Mouse (Mus musculus): ENCODE data around the gene Dohh. TPM values are rescaled to one million over a fixed set of nuclear protein-coding genes. Genes with fewer than 3 reads are reported as not detected.

Gene Dohh
- polyA plus RNA-seq, 1 experiment from 2014 or later: 47.5 TPM

DNA sequence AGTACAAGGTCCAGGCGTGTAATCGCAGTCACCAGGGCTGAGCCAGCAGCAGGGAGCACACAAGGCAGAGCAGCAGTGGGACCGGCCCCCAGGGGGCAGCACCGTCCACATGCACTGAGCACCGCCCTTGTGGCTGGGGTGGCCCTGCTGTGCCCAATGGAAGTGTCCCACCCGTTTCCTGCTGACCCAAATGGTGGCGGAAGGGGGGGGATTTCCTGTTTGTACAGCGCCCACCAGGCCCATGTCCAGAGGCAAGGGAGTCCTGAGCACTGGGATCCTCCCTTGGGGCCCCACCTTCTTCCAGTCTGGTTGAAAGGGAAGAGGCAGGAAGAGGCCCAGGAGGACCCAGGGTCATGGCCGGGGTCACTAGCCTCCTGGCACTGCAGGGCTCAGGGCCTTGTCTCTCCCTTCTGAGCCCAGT is 24.7 kb downstream of the Dohh start:
- H3K27ac ChIP-seq (ENCODE audit: low read depth, low read length): peak overlapping the region; percentile 72
- H3K4me3 ChIP-seq (ENCODE audit: low read depth, low read length): 0 out of 2 replicates have a peak overlapping the region, but pooled peaks have one; percentile 9
- 0 out of 2 replicates have a peak, but pooled peaks have one; percentile 11 for ATAC-seq (replicated peaks; ENCODE audit: insufficient number of reproducible peaks, low FRiP score, low TSS enrichment)
- WGBS (ENCODE audit: insufficient replicate concordance): 12% methylated on average over 9 of the region's 9 CpGs
- no peaks in the 10 kb centered on the region for H3K9me3 ChIP-seq (replicated peaks; ENCODE audit: control insufficient read depth, low read length)
- peaks cover 84% of the 10 kb centered on the region for H3K4me1 ChIP-seq (ENCODE audit: control insufficient read depth, insufficient read depth, low read length)
- peak overlapping the region; percentile 20 for H3K4me2 ChIP-seq
- no peak overlapping the region for H3K9ac ChIP-seq (ENCODE audit: low read depth, low read length)
- peaks cover 5% of the 10 kb centered on the region; the same call in 1 of the 2 replicates for H3K36me3 ChIP-seq (ENCODE audit: control insufficient read depth, insufficient read depth, low read length)
- peaks cover 8% of the 10 kb centered on the region; the same call in 1 of the 2 replicates for H3K27me3 ChIP-seq (ENCODE audit: control insufficient read depth, insufficient read depth, low read length)

DNA sequence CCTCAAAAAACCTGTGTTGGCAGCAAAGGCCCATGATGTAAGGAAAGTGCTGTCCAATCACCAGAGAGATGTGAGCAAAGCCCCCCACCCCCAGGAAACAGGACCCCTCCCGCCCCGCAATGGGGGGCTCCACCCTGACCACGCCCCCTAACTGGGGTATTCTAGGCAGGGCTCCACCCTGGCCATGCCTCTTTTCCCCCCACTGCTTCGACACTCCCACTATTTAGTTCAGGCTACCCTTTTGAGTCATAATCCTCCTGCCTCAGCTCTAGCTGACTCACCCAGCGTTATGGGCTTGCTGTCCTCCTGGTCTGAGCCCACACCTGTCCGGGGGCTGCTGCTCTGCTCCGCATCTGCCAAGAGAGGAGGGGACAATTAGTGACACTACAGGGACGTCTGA is 25.1 kb downstream of the Dohh start:
- Histone ChIP-seq H3K27me3 (ENCODE audit: control insufficient read depth, insufficient read depth, low read length) (peaks cover 5% of the 10 kb centered on the region; the same call in 1 of the 2 replicates), H3K27ac (ENCODE audit: low read depth, low read length) (peak overlapping the region; percentile 72), H3K4me2 (peak overlapping the region; percentile 43), H3K36me3 (ENCODE audit: control insufficient read depth, insufficient read depth, low read length) (peaks cover 5% of the 10 kb centered on the region; the same call in 1 of the 2 replicates), H3K9ac (ENCODE audit: low read depth, low read length) (peak overlapping the region; percentile 2; the same call in 1 of the 2 replicates), H3K4me1 (ENCODE audit: control insufficient read depth, insufficient read depth, low read length) (peaks cover 88% of the 10 kb centered on the region), H3K9me3 (replicated peaks; ENCODE audit: control insufficient read depth, low read length) (no peaks in the 10 kb centered on the region), H3K4me3 (ENCODE audit: low read depth, low read length) (0 out of 2 replicates have a peak overlapping the region, but pooled peaks have one; percentile 9)
- 15% methylated on average over 8 of the region's 8 CpGs for WGBS (ENCODE audit: insufficient replicate concordance)
- ATAC-seq (replicated peaks; ENCODE audit: insufficient number of reproducible peaks, low FRiP score, low TSS enrichment): 0 out of 2 replicates have a peak, but pooled peaks have one; percentile 7

DNA sequence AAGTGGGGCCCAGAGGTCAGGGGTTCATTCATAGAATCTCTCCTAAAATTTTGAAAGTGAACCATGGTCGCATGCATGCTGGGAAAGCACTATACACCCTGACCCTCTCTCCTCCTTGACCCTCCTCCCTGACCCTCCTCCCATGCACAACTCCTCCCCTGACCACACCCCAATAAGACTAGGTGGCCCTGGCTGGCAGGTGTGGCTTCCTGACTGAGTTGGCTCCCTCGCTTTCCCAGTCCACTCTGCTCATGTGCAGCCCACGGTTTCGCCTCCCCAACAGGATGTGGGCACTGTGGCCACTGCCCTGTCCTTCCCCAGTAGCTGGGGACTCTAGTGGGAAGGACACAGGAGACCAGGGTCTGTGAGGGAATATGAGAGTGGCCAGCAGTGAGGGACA is 26.1 kb downstream of the Dohh start:
- H3K4me2 ChIP-seq: peak overlapping the region; percentile 43
- no peaks in the 10 kb centered on the region for H3K9me3 ChIP-seq (replicated peaks; ENCODE audit: control insufficient read depth, low read length)
- H3K36me3 ChIP-seq (ENCODE audit: control insufficient read depth, insufficient read depth, low read length): peaks cover 3% of the 10 kb centered on the region; the same call in 1 of the 2 replicates
- peak overlapping the region; percentile 54; the same call in 1 of the 2 replicates for H3K27ac ChIP-seq (ENCODE audit: low read depth, low read length)
- 57% methylated on average over 4 of the region's 4 CpGs for WGBS (ENCODE audit: insufficient replicate concordance)
- no peak overlapping the region for H3K4me3 ChIP-seq (ENCODE audit: low read depth, low read length)
- H3K27me3 ChIP-seq (ENCODE audit: control insufficient read depth, insufficient read depth, low read length): no peaks in the 10 kb centered on the region; the same call in 1 of the 2 replicates
- peaks cover 95% of the 10 kb centered on the region for H3K4me1 ChIP-seq (ENCODE audit: control insufficient read depth, insufficient read depth, low read length)
- 0 out of 2 replicates have a peak overlapping the region, but pooled peaks have one; percentile 50 for H3K9ac ChIP-seq (ENCODE audit: low read depth, low read length)
- ATAC-seq (replicated peaks; ENCODE audit: insufficient number of reproducible peaks, low FRiP score, low TSS enrichment): no peak

DNA sequence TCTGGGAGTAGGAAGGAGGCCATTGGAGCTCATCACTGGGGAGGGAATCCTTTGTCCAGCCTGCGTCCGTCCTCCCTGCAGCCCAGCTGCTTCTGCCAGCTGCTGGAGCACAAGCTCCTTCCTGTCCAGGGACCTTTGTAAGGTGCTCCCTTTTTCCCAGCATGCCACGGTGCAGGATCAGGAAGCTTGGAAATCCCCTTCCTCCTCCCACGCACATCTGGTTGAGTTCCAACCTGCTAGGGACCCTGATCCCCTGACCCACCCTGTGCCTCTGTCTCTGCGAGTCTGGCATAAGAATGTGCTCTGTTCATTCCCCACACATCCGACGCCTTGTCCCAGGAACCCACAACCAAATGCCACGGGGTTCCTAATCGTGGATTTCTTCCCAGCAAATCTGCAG is 26.8 kb downstream of the Dohh start:
- no peak overlapping the region for H3K4me3 ChIP-seq (ENCODE audit: low read depth, low read length)
- peak overlapping the region; percentile 82; the same call in 1 of the 2 replicates for H3K27ac ChIP-seq (ENCODE audit: low read depth, low read length)
- WGBS (ENCODE audit: insufficient replicate concordance): 71% methylated on average over 9 of the region's 9 CpGs
- no peak overlapping the region; the same call in 1 of the 2 replicates for H3K4me2 ChIP-seq
- peaks cover 99% of the 10 kb centered on the region for H3K4me1 ChIP-seq (ENCODE audit: control insufficient read depth, insufficient read depth, low read length)
- no peaks in the 10 kb centered on the region; the same call in 1 of the 2 replicates for H3K27me3 ChIP-seq (ENCODE audit: control insufficient read depth, insufficient read depth, low read length)
- H3K9me3 ChIP-seq (replicated peaks; ENCODE audit: control insufficient read depth, low read length): no peaks in the 10 kb centered on the region
- H3K36me3 ChIP-seq (ENCODE audit: control insufficient read depth, insufficient read depth, low read length): no peaks in the 10 kb centered on the region; the same call in 1 of the 2 replicates
- ATAC-seq (replicated peaks; ENCODE audit: insufficient number of reproducible peaks, low FRiP score, low TSS enrichment): no peak
- H3K9ac ChIP-seq (ENCODE audit: low read depth, low read length): peak overlapping the region; percentile 50; the same call in 1 of the 2 replicates

DNA sequence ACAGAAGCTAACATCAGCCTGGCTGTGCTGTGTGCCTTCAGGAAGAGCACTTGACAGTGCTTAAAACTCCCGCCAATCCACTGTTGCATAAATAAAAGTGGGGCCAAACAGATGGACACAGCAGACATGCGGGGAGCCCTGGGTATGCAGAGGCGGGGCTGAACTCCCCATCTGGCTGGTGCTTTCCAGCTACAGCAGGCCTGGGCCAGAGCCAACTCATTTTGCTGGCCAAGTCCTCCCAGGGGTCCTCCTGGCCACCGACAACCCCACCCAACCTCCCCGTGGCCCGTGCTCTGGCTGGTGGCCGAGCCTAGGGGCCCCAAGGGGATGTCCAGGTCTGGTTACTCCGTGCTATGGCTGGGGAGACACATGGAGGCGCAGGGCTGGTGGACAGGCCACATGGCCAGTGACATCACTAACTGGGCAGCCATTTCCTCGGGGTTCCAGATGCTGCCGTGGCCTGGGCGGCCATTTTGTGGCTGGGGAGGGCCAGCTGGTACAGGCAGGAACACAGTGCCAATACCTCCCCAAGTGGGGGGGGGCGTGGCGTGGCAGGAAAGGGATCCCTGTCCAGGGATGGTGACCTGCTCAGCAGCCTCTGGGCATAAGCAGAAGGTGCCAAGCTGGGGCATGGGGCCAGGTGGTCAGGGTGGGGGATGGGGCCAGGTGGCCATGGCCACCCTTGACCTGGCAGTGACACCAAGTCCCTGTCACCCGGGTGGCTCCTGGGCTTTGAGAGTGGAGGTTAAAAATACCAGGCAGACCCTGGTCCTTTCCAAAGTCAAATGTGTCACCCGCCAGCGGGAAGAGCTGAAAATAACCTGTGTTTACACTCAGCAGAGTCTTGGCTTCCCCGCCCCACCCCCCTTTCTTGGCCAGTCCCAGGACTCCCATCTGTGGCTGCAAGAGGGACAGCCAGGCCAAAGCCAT is 27.5 kb downstream of the Dohh start:
- no peaks in the 10 kb centered on the region for H3K36me3 ChIP-seq (ENCODE audit: control insufficient read depth, insufficient read depth, low read length)
- peaks cover 99% of the 10 kb centered on the region for H3K4me1 ChIP-seq (ENCODE audit: control insufficient read depth, insufficient read depth, low read length)
- 60% methylated on average over 18 of the region's 18 CpGs for WGBS (ENCODE audit: insufficient replicate concordance)
- no peaks in the 10 kb centered on the region for H3K9me3 ChIP-seq (replicated peaks; ENCODE audit: control insufficient read depth, low read length)
- H3K27ac ChIP-seq (ENCODE audit: low read depth, low read length): peak overlapping the region; percentile 82
- no peak overlapping the region for H3K4me3 ChIP-seq (ENCODE audit: low read depth, low read length)
- no peaks in the 10 kb centered on the region; the same call in 1 of the 2 replicates for H3K27me3 ChIP-seq (ENCODE audit: control insufficient read depth, insufficient read depth, low read length)
- H3K4me2 ChIP-seq: peak overlapping the region; percentile 37; the same call in 1 of the 2 replicates
- no peak for ATAC-seq (replicated peaks; ENCODE audit: insufficient number of reproducible peaks, low FRiP score, low TSS enrichment)
- no peak overlapping the region; the same call in 1 of the 2 replicates for H3K9ac ChIP-seq (ENCODE audit: low read depth, low read length)

DNA sequence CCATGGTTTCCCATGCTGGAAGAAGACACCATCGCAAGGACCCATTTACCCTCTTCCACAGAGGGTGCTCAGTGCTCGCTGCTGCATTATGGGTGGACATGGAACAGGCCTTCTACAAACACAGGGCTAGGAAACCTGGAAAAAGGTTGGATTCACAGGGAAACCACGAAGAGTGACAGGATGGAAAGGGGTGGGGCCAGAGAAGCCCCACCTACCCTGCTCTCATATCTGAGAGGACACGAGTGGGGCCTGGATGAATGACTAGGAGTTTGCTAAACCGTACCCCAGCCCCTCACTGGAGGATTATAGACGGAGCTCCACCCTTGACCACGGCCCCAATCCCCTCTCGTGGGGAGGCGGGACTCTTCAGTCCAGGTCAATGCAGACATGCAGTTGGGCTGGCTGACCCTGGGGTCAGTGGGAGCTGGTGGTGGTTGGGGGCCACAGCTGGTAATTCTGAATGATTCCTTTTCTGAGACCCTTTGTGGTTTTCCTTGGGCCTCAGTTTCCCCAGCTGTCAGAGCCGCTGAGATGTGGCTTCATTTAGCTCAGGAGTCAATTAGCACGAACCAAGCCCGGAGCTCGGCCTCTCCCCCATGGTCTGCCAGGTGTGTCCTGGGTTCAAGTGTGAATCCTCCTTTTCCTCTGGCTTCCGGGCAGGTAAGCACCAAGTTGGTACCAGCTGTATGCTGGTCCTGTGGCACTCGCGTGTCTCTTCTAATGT is 28.5 kb downstream of the Dohh start:
- no peak for ATAC-seq (replicated peaks; ENCODE audit: insufficient number of reproducible peaks, low FRiP score, low TSS enrichment)
- Histone ChIP-seq H3K4me2 (peak overlapping the region; percentile 37; the same call in 1 of the 2 replicates), H3K9ac (ENCODE audit: low read depth, low read length) (0 out of 2 replicates have a peak overlapping the region, but pooled peaks have one; percentile 39), H3K4me3 (ENCODE audit: low read depth, low read length) (no peak overlapping the region), H3K36me3 (ENCODE audit: control insufficient read depth, insufficient read depth, low read length) (no peaks in the 10 kb centered on the region), H3K27ac (ENCODE audit: low read depth, low read length) (peak overlapping the region; percentile 82), H3K27me3 (ENCODE audit: control insufficient read depth, insufficient read depth, low read length) (peaks cover 2% of the 10 kb centered on the region), H3K4me1 (ENCODE audit: control insufficient read depth, insufficient read depth, low read length) (peaks cover 99% of the 10 kb centered on the region), H3K9me3 (replicated peaks; ENCODE audit: control insufficient read depth, low read length) (no peaks in the 10 kb centered on the region)
- WGBS (ENCODE audit: insufficient replicate concordance): 71% methylated on average over 16 of the region's 16 CpGs

DNA sequence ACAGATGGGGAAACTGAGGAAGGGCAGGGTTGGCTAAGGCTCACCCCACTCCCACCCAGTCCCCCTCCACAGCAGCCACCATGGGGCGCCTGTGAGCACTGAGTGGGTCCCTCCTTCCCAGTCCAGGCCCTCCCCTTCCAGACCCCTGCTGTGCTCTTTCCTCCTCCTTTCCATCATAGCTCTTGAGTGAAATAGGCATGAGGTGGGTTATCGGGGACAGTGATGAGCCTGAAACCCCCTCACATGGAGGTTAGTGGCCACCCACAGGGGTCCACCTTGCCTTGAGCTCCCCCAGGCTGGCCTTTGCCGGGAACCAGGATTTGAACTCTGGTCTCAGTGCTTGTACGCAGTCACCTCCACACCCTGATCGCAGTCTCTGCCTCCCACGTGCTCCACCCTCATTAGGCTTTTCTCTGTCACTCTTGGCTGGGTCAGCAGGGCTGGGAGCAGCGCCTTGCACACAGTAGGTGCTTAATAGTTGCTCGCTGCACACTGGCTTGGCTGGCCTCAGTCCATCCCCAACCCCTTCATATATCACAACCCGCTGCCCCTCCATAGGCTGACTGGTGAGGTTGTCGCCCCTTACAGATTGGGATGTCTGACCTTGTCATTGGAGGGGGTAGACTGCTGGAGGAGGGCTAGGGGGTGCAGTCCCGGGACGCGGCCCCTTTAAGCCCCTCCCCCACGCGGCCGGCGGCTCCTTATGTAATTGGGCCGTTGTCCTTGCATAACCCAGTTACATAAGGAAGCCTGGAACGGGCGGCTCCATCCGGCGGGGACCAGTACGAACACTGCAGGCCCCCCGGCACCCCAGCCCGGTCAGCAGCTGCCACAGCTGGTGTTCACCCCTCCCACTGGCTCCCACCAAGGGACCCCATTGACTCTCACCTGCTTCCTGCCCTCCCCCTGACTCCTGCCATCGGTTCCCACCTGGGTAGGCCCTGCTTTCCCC is 29.4 kb downstream of the Dohh start:
- Histone ChIP-seq H3K27me3 (ENCODE audit: control insufficient read depth, insufficient read depth, low read length) (peaks cover 3% of the 10 kb centered on the region; the same call in 1 of the 2 replicates), H3K4me3 (ENCODE audit: low read depth, low read length) (0 out of 2 replicates have a peak overlapping the region, but pooled peaks have one; percentile 3), H3K9ac (ENCODE audit: low read depth, low read length) (peak overlapping the region; percentile 4; the same call in 1 of the 2 replicates), H3K27ac (ENCODE audit: low read depth, low read length) (peak overlapping the region; percentile 10), H3K9me3 (replicated peaks; ENCODE audit: control insufficient read depth, low read length) (no peaks in the 10 kb centered on the region), H3K36me3 (ENCODE audit: control insufficient read depth, insufficient read depth, low read length) (no peaks in the 10 kb centered on the region), H3K4me1 (ENCODE audit: control insufficient read depth, insufficient read depth, low read length) (peaks cover 97% of the 10 kb centered on the region), H3K4me2 (peak overlapping the region; percentile 29; the same call in 1 of the 2 replicates)
- WGBS (ENCODE audit: insufficient replicate concordance): 29% methylated on average over 26 of the region's 26 CpGs
- ATAC-seq (replicated peaks; ENCODE audit: insufficient number of reproducible peaks, low FRiP score, low TSS enrichment): no peak

All from heart, embryonic 11.5 days (tissue).